Mouse (Mus musculus) lung, postnatal 0 days (tissue): ENCODE results near the gene Nkx6-2.

Source experiments
- CTCF ChIP-seq: IDR thresholded peaks from 2 replicates; pipeline ENCODE4 v1.5.1; 2016; ENCODE audit warnings: antibody characterized with exemption, mild to moderate bottlenecking
- EP300 ChIP-seq: IDR thresholded peaks from 2 replicates; pipeline ENCODE4 v1.6.1; 2016; ENCODE audit warnings: antibody characterized with exemption, mild to moderate bottlenecking, control low read depth

GRCm38 (mm10) chr7:139622568-139622967 is 40.0 kb upstream of the Nkx6-2 start:
- TF ChIP-seq CTCF (no peak), EP300 (no peak)
